Mouse (Mus musculus): ENCODE results near the gene Pold1. TPM values are rescaled to one million over a fixed set of nuclear protein-coding genes. Genes with fewer than 3 reads are reported as not detected.

Gene Pold1
- 10 to 100 TPM; 13.4 to 15.9 (median 14.9) TPM for total RNA-seq (2022)

DNA sequence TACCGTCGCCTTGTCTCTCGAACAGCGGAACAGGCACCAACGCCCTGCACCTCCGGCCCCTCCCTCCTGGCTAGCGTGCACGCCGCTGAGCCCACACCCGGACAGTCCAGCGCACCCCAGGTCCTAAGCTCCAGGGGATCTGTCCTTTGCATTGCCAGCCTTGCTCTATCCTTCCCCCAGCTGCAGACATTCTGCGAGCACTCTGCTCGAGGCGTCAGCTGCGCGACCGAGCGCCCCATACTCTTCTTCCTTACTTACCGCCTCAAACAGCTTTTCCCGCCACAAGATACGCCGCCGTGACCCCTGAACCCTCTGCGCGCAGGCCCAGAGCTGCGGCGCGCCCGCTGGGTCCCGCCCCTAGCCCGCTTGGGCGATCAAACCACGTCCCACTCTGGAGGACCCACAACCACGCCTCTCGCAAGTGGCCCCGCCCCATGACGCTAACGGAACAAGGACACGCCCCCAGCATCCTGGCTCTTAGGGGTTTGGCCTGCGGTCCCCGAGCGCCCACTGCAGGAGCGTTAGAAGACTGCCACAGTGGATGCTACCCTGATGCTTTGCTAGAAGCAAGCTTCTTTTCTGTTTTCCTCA, at the start of gene Pold1:
TSS of gene Pold1 (minus strand) at position 353 of the 591 bp plus-strand sequence.
- peak; percentile 100 for DNase-seq (ENCODE audit: low spot score)

DNA sequence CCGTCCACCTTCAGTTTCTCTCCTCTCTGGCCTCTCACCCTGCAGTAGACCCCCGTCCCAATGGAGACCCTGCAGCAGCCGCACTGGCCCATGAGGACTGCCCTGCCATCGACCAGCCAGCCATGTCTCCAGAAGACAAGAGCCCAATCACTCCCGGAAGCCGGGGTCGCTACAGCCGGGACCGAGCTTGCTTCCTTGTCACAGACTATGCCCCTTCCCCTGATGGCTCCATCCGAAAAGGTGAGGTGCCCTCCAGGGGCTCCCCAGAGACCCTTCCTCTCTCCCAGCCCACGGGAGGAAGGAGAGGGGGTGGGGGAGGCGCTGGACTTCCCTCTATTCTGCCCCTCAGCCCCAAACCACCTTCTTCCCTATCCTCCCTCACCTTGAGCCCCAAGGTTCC, 49.7 kb upstream of the Pold1 start:
- no peak for DNase-seq (ENCODE audit: low spot score)

DNA sequence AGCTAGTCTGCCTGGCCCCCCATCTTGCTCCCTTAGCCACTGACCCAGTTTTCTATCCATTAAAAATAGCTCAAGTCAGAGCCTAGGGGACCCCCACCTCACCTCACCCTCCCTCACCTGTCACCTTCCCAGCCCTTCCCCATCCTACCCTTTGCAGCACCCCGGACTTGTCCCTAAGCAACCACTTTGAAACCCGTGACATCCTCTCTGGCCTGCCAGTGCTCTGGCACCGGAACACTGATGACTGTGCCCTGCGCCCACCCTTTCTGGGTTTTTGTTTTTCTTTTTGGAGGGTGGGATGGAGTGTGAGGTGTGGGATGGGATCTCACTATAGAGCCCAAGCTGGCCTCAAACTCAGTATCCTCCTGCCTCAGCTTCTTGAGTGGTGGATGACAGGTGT, 49.0 kb upstream of the Pold1 start:
- no peak for DNase-seq (ENCODE audit: low spot score)

DNA sequence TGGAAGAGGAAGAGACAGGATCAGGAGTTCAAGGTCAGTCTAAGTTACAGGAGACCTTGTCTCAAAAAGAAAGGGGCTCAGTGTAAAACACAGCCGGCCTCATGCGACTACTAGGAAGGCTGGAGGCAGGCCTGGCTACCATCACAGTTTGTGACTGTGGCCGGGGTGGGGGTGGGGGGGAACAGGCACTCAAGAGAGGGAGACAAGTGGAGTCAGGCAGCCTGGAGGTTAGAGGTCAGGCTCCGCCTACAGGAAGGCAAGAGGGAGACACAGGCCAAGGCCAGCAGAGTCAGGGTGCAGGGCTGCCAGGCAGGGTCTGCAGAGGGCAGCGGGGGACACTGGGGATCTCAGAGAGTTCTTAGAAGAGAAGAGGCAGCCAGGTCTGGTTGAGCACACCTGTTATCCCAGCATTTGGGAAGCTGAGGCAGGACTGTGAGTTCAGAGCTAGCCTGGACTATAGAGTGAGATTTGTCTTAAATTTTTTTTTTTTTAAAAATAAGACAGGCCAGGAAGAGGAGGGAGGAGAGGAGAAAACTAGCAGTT, 48.4 kb upstream of the Pold1 start:
- no peak for DNase-seq (ENCODE audit: low spot score)

DNA sequence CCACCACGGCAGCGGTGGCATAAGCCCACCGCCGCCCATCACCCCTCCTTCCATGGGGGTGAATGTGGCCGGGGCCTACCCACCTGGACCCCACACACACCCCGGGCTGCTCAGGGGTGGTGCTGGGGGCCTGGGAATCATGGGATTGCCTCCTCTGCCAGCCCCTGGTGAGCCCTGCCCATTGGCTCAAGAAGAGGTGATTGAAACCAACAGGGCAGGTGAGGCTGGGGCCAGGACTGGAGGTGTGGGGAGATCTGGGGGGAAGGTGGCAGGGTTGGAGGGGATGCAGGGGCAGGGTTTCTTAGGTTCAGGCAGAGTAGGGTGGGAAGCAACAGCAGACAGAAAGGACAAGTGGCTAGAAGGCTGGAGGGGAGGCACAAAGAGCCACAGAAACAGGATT, 47.4 kb upstream of the Pold1 start:
- no peak for DNase-seq (ENCODE audit: low spot score)

DNA sequence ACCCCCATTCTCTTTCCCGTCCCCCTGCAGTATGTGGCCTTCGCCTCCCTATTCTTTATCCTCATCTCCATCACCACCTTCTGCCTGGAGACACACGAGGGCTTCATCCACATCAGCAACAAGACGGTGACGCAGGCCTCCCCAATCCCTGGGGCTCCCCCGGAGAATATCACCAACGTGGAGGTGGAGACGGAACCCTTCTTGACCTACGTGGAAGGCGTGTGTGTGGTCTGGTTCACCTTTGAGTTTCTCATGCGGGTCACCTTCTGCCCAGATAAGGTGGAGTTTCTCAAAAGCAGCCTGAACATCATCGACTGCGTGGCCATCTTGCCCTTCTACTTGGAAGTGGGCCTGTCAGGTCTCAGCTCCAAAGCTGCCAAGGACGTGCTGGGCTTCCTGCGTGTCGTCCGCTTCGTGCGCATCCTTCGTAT, 46.5 kb upstream of the Pold1 start:
- no peak for DNase-seq (ENCODE audit: low spot score)

DNA sequence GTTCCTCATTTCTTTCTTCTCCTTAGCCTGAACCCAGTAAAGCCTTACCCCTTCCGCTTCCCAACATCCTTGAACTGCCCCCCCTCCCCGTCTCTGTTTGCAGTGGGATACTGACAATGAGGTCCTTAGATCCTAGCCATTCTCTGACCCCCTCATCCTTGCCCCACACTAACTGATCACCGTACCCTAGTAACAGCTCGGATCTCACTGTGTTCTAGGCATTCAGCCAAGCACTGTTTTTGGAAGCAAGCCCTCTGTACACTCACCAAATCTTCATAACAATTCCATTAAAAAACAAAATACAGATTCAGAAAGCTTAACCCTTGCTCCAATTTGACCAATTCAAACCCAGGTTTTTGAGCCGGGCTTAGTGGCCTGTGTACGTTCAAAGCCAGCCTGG, 45.6 kb upstream of the Pold1 start:
- peak; percentile 12 for DNase-seq (ENCODE audit: low spot score)

DNA sequence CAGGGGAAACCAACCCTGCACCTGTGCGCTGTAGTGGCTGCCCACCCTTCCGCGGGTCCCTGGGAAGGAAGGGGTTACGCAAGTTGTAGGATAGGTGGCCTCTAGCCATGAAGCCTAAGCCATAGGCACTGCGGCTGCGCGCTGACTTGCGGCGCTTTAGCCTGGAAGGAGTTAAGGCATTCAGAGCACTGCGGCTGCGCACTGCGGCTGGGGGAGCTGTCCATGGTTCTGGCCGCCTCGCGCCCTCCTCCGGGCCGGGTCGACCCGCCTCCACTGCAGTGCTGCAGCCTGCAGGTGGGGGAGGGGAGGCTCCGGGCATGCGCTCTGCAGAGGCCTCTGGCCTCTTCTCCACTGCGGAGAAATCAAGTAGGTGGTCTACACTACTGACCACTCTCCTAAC, 45.1 kb upstream of the Pold1 start:
- DNase-seq (ENCODE audit: low spot score) = peak; percentile 45

DNA sequence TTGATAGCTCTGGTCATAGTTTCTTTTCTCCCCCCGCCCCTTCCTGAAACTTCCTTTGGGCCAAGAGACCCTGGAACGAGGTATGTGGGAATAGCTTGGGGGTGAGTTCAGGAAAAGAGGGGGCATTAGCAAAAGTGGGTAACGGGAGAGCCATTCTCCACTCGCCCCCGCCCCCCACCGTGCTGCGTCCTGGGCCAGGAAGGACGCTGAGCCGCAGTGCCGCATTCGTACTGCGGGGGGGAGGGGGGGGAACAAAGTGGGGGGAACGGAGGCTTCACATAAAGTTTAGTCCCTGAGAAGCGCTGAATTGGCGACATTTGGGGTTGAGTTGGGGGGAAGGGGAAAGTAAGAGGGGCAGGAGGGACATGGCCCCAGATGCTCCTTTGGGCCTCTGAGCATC, 44.4 kb upstream of the Pold1 start:
- DNase-seq (ENCODE audit: low spot score) = no peak

DNA sequence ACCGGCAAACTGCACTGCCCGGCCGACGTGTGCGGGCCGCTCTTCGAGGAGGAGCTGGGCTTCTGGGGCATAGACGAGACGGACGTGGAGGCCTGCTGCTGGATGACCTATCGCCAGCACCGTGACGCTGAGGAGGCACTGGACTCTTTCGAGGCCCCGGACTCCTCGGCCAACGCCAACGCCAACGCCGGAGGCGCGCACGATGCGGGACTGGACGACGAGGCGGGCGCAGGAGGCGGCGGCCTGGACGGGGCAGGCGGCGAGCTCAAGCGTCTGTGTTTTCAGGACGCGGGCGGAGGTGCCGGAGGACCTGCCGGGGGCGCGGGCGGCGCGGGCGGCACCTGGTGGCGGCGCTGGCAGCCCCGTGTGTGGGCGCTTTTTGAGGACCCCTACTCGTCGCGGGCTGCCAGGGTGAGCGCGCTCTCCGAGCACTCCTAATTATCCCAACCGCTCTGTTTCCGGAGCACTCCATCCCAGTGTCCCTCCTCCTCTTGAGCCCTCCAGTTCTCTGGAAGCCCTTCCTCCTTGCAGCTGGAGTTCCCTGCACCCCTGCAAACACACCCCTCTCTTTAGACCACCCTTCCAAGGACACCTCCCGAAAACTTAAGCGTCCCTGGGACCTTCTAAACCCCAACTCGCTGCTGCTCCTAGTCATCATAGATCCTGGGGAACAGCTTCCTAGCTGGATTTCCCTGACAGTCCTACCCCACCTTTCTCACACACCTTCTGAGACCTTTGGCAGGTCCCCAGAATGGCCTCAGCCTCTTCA, 42.9 kb upstream of the Pold1 start:
- no peak for DNase-seq (ENCODE audit: low spot score)

DNA sequence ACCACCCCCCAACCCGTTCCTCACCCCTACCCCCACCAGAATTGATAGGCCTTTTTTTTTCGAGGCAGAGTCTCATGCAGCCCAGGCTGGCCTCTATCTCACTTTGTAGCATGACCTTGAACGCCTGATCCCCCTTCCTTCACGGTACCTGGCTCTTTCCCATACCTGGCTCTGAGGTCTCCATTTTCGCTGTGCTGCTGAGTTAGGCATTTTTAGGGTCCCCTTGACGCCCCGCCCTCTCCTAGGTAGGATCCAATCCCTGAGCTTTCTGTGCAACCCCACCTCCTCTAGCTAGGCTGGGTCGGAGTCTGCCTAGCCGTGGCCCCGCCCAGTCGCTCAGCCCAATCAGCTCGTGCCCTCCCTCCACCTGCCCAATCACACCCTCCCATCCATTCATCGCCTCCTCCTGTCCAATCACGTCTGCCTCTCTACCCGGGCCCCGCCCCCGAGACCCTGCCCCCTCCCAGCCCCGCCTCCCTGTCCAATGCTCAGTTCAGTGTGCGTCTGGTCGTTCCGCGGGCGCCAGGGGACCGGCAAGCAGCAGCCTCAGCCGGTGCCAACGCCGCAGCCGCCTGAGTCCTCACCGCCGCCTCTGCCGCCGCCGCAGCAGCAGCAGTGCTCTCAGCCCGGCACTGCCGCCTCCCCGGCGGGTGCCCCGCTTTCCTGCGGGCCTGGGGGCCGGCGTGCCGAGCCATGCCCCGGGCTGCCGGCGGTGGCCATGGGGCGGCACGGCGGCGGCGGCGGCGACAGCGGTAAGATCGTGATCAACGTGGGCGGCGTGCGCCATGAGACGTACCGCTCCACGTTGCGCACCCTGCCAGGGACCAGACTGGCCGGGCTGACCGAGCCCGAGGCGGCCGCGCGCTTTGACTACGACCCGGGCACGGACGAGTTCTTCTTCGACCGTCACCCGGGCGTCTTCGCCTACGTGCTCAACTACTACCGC, 42.0 kb upstream of the Pold1 start, which contains the start of gene Kcnc3:
TSS of gene Kcnc3 (plus strand) at position 263 of the 946 bp plus-strand sequence.
- peak; percentile 60 for DNase-seq (ENCODE audit: low spot score)

DNA sequence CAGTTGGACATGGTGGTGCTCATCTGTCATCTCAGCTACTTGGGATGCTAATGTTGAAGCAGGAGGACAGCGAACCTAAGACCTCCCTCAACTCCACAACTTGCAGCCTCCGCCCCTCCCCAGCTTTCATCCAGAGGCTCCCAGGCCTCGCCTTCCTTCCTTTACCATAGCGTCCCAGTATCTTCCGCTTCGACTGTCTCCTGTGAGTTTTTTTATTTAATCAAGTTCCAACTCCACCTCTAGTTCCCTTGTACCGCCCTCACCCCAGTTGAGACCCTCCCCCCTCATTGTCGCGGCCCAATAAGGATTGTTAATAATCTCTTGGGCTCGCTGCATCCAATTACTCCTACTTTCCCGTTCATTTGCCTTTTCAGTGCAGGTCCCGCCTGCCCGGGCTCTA, 41.3 kb upstream of the Pold1 start:
- DNase-seq (ENCODE audit: low spot score) = no peak

DNA sequence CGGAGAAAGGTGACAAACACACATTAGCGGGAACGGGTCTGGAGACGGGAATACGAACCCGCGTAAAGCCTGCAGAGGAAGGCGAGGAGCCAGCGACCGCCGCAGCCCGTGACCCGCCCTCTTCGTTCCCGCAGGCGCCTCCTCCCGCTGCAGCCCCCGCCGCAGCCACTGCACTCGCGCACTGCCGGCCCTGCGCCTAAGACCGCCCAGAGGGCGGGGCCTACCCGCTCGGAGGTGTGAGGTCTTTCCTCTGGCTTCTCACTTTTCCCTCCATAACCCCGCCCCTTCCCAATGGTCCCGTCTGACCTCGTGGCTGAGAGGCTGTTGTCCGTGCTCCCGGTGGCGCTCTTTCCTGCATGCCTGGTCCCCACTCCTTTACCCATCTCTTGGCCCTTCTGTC, 40.5 kb upstream of the Pold1 start:
- DNase-seq (ENCODE audit: low spot score) = peak; percentile 31

DNA sequence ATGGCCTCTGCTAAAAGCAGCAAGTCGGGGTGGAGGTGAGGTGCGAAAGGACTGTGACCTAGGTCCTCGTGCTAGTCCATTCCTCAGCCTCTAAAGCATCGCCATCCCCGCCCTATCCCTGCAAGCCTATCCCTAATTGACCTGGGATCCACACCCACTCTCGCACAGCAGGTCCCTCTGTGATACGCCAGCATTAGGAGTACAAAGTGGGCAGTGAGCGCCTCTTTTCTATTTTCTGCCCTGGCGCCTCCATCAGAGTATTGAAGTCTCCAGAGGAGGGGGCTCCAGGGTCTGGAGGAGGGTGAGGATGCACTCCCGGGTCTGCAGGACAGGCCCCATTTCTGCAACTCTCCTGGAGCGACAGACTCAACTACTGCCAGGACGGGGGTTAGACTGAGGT, 39.7 kb upstream of the Pold1 start:
- no peak for DNase-seq (ENCODE audit: low spot score)

DNA sequence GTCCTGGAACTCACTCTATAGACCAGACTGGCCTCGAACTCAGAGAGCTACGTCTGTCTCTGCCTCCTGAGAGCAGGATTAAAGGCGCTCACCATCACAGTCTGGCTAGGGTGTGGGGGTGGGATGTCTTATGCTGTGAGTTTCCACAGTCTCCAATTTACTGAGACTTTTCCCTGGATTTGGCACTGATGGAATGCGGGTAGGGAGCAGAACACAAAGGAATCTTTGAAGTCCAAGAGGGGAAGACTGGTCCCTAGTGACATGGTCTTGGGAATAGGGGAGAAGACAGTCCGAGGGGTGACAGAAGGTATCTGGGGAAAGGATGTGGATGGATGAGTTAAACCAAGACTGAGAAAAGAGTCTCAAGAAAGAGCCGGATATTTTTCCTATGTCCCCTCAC, 39.0 kb upstream of the Pold1 start:
- no peak for DNase-seq (ENCODE audit: low spot score)

DNA sequence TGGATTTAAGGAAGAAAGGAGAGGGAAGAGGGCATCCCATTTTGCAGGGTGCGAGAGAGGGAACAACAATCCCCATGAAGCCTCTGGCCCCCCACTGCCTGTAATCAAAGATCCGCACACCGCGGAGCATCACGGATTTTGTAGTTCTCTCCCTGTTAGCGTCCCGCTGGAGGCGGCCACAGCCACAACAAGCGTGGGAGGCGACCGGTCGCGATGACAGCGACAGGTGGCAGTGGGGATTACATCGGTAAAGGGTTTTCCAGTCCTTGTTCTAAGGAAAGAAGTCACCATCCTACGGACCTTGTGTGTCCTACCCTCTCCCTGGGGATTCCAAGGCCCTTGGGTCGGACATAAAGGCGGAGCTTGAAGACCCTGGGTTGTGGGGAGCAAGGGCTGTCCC, 38.3 kb upstream of the Pold1 start:
- DNase-seq (ENCODE audit: low spot score) = no peak

DNA sequence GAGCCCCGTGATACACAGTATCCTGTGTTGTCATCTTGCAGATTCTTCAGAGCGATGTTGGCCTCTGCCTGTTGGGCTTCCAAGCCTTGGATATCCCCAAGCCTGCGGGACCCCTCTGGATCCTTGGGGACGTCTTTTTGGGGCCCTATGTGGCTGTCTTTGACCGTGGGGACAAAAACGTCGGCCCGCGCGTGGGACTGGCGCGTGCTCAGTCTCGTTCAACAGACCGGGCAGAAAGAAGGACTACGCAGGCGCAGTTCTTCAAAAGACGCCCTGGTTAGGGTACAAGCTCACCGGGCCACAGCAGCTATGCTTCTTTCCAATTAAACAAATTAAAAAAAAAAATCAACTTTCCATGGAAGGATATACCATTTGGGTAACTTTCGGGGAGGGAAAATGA, 37.9 kb upstream of the Pold1 start:
- DNase-seq (ENCODE audit: low spot score) = no peak

DNA sequence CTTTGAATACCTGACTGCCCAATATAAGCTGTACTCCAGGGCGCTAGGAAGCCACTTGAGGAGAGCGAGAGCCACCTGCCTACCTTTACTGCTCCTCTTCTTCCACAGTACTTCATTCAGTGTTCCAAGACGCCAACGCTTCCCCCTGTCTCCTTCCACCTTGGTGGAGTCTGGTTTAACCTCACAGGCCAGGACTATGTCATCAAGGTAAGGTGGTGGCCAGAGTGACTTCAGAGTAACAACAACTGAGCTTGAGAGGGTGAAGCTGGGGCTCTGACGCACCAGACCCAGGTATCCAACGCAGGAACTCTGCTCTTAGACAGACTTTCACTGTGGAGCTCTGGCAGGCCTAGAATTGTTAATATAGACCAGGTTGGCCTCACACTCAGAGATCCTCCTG, 37.0 kb upstream of the Pold1 start:
- no peak for DNase-seq (ENCODE audit: low spot score)

DNA sequence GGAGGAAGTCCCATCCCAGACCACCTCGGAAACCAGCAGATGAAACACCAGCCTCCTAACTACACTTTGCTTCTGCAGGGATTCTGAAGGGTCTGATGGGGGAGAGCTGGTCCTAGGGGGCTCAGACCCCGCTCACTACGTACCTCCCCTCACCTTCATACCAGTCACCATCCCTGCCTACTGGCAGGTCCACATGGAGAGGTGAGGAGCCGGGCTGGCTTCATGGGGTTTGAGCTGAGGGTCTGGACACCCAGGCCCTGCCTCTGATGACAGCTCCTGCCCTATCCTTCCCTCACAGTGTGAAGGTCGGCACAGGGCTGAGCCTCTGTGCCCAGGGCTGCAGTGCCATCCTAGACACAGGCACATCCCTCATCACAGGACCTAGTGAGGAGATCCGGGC, 36.3 kb upstream of the Pold1 start:
- no peak for DNase-seq (ENCODE audit: low spot score)

DNA sequence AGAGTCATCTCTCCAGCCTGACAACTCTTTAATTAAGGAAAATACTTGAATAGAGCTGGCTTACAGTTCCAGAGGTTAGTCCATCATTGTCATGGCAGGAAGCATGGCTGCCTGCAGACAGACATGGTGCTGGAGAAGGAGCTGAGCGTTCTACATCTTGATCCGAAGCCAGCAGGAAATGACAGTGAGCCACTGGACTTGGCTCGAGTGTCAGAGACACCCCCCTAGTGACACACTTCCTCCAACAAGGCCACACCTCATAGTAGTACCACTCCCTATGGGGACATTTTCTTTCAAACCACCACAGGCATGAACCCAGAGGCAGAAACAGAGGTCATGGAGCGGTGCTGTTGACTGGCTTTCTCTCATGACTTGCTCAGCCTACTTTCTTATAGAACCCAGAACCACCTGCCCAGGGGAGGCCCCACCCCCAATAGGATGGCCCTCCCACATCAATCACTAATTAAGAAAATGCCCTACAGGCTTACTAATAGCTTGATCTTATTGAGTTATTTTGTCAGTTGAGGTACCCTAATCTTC, 35.7 kb upstream of the Pold1 start:
- no peak for DNase-seq (ENCODE audit: low spot score)

DNA sequence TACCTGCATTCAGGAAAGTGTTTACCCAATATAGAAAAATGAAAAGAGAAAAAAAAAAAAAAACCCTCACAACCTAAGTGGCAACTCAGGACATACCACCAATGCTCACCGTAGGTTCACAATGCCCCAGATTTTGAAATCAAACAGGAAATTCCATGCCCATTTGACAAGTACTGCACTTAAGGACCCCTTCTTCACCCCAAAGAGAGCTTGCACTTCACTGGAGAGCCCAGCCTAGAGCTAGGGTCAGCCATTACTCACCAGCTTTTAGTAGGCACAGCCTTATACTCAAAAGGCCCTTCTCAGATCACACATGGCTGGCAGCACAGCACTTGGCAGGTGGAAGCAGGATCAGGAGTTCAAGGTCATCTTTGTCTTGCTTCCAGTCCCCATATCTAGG, 34.5 kb upstream of the Pold1 start:
- DNase-seq (ENCODE audit: low spot score) = no peak

DNA sequence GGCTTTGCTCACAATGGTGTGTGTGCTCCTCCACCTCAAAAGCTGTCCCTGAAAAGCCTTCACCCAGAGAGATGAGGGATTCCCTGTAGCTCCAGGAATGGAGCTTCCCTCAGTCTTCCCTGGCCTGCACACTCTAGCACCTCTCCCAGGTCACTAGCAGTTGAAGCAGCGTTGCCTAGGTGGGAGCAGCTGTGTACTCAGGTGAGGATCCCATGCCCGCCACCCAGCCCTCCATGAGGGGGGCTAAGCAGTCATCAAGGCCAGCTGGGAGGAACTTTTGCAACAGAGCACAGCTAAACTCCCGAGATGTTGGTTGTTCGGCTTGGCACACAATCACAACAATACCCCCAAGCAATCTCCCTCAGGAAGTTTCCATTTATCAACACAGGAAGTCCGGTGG, 34.1 kb upstream of the Pold1 start:
- no peak for DNase-seq (ENCODE audit: low spot score)
